Mouse (Mus musculus) gonadal fat pad, adult 2 months (tissue): ENCODE results near the gene Slc39a11. TPM values are rescaled to one million over a fixed set of nuclear protein-coding genes. Genes with fewer than 3 reads are reported as not detected.

ENCODE experiments used
- DNase-seq: peaks from one replicate; pipeline ENCODE4 v3.0.0-alpha.2; 2012; ENCODE audit warnings: low read depth
- polyA plus RNA-seq: library from polyadenylated mRNA; depleted of rRNA; stranded (reverse); fragments of >200 nt; gene quantifications from 2 replicates; pipeline ENCODE4 v1.2.3, GENCODE M21; 2012

Slc39a11 gene
- polyA plus RNA-seq, 1 experiment = 29.2 TPM

DNA sequence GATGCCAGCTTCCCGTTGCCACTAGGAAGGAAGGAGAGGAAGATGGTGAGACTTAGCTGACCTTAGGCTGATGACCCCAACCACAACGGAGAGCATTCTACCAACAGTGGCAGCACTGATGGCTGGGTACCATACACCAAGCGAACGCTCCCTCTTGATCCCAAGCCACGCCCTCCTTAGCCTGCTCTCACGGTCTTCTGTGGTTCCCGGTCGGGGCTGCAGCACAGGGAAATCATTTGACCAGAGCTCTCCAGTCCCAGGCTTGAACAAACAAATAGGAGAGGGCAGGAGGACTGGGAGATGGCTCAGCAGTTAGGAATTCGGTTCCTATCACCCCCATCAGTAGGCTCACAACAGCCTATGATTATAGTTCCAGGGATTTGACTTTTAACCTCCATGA, 403.4 kb downstream of the Slc39a11 start:
- no peak for DNase-seq

DNA sequence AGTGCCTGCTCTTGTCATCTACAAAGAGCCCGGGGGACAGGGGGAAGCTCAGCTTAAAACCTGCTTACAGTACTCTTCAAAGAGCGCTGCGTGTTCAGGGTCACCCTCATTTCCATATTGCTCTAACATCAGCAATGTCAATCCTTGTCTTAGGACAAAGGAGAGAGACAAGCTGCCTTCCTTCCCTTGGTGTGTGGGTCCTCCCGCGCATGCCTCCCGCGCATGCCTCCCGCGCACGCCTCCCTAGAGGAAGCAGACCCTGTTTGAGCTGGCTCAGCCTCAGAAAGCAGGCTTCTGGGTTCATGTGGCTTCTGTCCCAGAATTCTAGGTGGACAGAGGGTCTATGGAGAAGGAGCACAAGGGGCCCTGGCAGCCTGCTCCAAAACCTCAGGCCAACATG, 404.2 kb downstream of the Slc39a11 start:
- DNase-seq = no peak

DNA sequence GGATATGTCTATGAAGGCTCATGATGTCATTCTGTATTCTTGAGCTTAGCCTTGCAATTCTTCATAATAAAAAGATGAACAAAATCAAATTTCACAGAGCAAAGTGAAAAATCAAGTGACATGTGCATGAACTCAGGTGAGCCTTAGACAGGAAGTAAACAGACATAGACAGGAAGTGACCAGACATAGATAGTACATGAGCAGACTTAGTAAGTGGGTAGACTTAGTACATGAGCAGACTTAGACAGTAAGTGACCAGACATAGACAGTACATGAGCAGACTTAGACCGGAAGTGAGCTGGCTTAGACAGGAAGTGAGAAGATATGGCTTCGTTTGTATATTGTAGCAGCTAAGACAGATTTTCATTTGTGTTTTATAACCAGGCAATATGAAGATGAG, 415.4 kb downstream of the Slc39a11 start:
- DNase-seq = no peak

DNA sequence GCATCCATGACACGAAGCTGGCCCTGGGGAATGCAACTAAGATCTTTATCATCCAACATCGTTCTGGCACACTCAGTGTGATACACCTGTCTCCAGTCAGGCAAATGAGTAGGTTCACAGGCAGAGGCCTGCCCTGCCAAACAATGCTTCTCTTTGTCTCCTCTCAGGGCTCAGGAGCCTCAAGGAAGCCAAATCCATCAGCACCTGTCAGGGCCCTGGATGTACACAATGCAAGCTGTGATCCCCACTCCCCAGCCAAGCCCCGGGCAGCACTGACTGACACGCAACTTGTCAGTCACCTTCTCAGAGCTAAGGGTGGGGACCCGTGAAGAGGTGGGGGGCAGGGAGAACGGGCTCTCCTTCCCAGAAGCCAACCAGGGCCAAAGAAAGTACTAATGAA, 417.8 kb downstream of the Slc39a11 start:
- DNase-seq = no peak

DNA sequence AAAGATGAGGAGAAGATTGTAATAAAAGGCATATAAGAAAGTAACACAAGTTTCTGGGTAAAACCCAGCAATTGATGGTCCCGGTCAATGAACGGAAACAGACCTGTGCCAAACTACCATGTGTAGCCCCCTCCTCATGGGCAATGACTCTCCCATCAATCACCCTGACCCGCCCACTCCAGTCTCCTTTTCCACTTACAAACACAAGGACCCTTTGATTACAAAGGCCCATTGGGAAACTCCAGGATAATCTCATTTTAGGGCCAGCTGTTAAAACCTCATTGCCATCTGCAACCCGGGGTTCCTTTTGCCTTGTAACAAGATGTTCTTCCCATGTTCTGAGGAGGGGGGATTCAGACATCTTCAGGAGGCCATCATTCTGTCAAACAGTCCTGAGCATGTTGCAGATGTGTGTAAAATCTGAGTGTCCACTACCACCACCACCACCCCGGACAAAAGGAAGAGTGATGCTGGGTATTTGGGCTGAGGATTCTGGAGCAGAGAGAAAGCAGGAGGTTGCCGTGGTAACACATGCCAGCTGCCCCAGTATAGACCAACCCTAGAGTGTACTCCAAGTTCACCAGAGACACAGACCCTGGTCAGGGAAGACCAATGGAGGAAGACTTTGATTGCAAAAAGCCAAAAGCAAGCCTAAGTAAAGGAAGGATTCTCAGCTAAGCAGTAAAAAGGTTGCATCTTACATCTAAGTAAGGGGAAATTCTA, 419.3 kb downstream of the Slc39a11 start:
- no peak for DNase-seq

DNA sequence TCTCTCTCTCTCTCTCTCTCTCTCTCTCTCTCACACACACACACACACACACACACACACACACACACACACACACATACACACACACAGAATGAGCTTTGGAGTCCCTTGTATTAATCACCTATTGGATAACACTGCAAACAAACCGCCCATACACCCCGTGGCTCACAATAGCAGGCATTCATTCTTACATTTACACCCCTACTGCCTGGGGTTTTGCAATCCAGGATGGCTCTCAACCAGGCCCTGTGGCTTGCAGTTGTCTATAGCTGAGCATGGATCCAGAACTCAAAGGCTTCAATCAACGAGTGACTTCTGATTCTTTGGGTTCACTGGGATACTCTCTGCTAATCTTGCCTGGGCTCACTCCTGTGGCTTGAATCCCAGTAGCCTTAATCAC, 424.1 kb downstream of the Slc39a11 start:
- peak; percentile 77 for DNase-seq

DNA sequence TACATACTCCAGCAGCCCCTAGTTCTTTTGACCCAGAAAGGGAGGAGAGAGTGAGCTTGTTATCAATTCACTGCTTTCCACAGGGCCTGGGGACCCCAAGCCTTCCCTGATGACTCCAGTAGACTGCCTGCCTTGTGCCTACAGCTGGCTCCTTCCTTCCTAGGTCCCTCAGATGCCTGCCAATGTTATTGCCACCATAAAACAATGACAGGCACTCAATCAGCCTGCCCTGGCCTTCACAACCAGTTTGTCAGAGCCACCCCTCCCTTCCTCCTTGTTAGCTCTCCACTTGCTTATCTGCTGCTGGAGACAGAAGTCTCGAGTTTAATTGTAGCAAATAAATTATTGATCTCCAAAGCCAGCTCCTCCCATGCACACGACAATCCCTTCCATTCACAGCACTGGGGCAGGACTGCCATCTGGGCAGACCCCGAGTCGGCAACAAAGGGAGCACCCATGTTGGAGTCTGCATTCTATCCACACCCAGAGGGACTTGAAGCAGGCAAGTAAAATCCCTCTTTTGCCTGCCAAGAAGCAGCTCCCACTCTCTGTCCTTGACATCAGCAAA, 426.0 kb downstream of the Slc39a11 start:
- no peak for DNase-seq

DNA sequence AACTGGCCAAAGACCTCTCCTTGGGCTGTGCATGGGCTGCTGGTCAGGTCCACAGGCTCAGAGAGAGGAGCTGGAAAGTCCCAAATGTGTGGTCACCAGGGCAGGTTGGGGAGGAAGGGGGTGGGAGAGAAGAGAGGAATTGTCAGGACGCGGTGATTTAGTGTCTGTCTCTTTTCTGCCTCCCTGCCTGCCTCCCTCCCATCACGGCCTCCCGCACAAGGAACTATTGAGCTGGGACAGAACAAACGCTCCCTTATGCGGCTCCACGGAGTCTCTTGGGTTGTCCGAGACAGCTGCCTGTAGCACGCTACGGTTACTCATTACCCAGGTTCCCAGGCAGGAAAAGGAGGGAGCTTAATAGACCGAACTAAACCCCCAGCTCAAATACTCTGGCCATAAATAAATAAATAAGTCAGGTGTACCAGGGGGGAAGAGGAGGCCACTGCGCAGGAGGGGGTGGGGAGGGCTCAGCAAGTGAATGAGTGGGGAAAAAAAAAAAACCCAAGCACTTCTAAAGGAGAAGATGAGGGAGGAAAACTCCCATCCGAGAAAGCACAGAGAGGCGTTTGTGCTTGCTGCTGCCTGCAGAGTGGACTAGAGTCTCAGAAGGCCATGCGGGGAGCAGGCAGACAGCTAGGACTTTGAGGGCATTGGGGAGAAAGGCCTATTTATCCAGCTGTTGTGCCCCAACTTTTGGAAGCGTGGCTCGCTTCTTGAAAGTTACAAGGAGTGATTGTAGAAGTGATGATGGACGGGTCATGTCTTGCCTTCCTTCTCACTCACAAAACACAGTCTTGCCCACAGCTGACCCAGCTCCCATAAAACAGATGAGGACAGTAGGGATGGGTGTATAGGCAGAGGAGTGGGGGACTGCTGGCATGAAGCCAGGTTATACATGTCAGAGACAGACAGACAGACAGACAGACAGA, 428.3 kb downstream of the Slc39a11 start:
- DNase-seq = no peak

DNA sequence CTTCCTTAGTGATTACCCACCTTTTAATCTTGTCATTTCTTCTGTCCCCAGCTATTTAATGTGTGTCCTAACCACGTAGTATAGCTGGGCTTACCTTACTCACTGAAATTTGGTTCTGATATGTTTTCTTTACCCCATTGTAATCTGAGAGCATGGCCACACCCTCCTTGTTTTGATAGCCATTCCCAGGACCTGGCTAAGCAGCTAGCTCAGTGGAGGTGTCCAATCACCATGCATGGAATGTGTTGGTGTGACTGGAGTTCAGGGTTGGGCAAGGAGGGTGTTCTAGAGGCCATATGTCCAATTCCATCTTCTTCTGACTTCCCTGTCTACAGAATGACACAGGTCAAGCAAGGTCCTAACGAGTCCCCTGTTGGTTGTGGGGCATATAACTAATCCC, 429.2 kb downstream of the Slc39a11 start:
- no peak for DNase-seq

DNA sequence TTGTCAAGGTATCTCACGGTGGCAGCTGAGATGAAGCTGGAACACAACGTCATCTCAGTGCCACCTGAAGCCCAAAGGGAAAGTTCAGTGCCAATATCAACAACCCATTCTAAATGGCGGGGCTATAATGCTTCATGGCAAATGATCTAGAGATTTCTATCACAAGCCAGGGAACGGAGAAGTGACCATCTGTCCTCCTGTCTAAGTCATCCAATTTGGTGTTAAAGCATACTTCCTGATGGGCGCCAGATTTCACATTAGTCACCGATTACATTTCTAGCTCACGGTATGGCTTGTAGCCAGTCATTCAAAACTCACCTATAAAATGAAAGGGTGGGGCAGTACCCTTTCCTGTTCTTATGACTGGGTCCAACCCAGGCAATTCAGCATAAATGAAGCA, 435.1 kb downstream of the Slc39a11 start:
- no peak for DNase-seq

DNA sequence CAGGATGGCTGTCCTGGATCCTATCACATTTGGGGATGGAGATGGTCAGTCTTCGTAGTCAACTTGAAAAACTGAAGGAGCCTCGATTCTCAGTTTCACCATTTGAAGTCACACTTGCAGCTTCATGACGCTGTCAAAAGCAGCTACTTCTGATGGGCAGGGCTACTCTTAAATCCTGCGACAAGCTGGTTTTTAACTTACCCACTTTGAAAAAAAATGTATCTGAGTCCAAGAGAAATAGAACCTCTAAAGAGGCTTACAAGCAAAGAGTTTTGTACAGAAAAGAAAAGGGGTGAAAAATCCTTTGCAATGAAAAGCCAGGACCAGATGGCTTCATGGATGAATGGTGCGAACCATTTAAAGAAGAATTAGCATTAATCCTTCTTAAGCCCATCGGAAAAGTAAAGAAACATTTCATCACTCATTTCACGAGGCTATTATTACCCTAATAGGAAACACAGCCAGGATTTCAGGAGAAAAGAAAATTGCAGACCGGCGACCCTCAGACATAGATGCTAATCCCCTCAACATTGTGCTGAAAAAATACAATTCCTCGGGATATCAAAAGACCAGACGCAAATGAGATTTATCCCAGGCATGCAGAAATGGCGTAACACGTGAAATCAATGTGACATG, 437.4 kb downstream of the Slc39a11 start:
- DNase-seq = no peak

DNA sequence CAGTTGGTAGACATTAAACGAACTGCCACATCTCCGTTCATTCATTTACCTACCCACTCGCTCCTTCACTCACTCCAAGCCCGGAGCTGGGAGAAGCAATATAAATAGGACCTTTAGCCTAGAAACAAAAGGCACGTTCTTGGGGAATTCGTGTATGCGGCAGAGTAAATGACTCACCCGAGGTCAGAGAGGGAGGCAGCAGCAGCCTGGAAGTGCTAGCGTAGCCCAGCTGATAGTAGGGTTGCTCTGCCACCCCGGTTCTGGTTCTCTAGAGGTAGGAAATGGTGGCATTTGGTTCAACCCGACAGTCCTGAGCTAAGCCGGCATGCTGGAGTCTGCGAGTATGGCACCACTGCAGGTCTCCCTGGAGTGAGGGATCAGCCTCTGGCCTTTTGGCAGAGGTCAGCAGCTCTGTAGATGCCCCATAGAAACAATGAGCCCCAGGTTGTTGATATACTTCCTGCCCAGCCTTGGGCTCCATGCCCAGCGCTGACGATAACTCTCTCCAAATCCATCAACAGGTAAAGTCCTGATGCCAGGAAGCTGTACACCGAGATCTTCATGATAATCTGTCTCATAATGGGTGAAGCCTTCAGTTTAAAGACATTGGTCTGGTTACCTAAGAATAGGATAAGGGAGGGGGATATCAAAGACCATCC, 440.5 kb downstream of the Slc39a11 start:
- peak; percentile 47 for DNase-seq

DNA sequence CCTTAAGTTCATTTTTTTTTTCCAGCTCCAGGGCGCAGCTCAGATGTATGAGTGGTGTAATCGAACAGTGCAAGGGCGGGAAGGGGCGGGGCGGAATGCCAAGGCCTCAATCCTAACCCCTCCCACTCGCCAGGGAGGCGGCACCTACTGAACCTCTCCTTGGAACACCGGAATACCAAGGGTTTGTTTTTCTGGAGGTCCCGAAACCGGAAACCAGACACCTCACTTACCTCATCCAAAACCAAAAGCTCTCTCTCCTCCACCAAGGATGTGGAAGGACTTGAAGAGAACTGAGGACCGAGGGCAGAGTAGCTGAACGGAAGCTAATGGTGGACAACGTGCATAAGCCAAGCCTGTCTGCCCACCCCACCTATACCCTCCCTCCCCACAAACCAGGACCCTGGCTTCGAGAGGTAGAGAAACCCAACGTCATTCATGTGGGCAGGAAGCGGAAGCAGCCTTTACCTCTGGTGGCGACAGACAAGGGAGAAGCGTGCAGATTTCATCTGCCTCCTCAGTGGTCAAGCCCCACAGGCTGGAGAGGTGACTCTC, 441.3 kb downstream of the Slc39a11 start:
- no peak for DNase-seq

DNA sequence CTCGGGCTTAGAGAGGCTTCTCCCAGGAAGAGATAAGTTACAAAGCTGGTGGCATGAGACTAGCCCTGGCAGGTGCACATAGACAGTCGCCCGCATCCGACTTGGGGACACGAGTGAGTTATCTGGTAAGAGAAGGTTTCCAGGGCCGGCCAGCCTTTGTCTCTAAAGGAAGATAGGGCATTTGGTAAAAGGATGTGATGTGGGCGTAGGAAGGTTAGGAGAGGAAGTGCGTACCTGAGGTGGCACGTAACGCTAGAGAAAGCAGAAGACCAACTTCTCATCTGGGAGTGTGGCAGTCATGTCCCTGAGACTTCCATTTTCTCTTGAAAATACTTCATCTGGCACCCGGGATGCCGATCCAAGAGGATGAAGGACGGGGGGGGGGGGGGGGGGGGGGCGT, 441.9 kb downstream of the Slc39a11 start:
- DNase-seq = no peak

DNA sequence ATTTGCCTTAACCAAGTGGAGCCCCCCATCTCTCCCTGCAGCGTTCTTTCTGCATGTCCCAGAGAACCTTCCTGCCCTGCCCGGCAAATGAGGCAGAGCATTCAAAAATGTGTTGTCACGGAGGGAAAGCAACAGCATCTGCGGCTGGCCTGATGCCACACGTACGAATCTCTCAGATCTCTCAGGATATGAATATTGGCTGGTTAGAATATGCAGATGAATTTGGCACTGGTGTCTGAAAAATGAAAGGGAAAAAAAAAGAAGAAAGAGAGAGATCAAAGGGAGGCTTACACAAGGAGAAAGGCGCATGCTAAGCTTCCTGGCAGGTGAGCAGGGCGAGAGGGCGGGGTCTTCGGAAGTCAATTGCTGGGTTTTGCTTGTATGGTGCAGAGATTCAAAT, 443.8 kb downstream of the Slc39a11 start:
- DNase-seq = no peak

DNA sequence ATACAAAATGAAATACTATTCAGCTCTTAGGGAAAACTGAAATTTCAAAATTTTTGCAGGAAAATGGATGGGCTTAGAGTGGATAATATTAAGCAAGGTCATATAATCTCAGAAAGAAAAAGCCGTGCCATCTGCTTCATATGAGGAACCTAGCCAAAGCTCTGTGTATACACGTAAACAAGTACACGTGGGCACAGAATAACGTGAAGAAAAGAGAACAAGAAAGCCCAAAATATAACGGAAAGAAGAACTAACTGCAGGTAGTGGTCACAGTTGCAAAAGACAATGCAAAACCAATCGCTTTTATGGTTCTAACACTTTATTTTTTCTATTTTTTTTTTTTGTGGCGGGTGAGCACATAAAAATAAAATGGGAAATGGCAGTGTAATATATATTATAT, 446.9 kb downstream of the Slc39a11 start:
- DNase-seq = no peak

DNA sequence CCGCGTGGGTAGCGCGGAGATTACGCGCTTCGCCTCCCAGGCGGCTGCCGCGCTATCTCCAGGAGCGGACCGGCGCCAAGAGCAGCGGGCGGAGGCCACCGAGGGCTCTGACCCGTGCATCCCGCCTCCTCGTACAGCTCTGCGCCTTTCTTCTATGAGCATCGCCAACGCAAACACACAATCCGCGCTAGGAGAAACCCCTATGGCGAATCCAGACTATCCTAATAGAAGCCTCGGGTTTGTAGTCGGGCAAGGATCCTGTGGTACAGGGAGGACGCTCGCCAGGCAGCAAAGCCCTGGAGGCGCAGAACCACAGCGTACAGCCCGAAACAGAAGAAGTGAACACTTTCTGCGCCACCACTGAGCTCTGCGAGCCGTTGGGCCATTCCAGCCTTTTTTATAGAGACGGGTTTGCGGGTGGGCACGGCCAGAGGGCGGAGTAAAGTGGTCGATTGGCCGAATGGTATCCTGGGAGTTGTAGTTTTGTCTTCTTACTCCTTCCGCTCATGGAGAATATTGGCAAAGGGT, 448.3 kb downstream of the Slc39a11 start:
- no peak for DNase-seq

DNA sequence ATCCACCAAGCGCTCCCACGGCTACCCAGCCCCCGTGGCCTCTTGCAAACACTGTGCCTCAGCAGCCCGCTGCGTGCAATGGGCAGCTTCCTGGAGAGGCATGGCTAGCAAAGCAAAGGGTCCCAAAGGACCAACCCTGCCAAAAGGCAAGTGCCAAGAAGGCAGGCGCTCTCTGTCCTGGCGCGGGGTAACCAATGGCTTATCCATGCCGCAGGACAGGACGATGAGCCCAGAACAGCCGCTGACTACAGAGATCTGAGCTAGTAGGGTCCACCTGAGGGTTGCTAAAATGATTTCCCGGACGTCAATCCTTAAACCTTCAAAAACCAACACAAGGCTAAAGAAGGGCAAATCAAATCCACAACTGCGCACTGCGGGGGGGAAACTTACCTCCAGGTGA, 449.0 kb downstream of the Slc39a11 start:
- no peak for DNase-seq

DNA sequence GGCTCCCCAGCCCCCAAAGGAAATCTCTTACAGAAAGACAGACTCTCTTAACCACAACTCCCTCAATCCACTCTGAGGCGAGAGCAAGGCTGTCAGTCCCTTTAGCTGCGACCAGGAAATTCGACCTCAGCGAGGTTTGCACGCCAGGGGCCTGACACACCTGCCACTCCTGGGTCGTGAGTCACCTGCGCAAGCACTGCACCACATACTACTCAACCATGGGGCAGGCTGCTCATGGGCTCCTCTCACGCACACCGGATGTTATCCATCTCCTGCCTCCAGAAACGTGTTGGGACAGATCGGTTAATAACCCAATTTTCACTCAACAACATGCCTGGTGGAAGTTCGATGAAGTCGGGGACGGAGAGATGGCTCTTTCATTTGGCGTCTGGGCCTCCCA, 451.3 kb downstream of the Slc39a11 start:
- no peak for DNase-seq

DNA sequence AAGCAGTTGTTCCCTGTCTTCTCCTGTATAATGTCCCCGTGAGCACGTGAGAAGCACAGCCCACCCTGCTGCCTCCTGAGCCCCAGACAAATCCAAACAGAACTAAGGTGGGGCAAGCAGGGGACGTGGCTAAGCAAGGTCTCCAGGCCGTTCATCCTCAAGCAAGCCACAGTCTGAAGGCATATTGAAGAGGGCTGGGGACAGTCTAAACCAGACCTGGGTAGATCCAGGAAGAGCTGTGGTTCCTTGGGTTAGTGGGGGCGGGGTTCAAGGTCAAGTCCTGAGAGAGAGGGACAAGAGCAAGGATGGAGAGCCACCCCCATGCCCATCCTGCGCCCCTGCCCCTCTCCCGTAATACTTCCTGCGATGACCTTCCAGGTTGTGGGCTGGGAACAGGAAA, 452.3 kb downstream of the Slc39a11 start:
- no peak for DNase-seq
